Mouse (Mus musculus) right cerebral cortex, adult 18-20 months (tissue): Measurements from ENCODE around the gene C1galt1.

Experiments
- DNase-seq: peaks from one replicate; pipeline ENCODE4 v3.0.0; 2022; ENCODE audit warnings: mixed read lengths

Gene C1galt1

DNA sequence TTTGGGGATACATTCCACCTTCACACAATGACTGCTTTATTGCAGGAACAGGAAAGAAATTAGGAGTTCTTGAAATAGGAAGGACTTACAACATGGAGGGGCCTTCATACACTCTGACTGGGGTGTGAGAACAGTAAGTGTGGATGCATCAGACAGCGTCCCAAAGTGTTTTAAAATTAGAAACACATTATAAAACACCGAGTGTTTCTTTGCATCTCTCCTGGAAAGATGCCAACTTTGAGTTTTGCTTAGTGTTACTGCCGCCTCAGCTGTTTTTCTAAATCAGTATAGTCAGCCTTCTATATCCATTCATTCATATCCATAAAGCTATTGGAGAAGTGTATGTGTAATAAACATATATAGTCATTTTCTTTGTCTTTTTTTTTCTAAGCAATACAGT, 16.4 kb downstream of the C1galt1 start:
- DNase-seq = no peak

DNA sequence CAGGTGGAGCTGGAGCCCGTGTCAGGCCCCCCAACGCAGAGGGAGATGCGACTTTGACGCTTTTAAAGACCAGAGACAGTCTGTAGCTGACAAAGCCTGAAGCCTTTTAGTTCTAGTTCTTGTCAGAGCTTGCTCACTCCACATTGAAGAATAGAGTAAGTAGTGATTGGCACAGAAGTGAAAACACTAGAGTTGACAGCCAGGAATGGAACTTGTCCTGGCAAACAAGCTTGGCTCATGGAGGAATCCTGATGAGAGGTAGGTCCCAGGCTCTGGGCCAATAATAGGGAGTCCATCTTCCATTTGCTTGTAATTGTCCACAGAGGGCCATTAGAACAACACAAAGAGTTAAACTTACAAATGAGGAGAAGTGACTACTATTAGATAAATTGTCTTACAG, 18.7 kb downstream of the C1galt1 start:
- DNase-seq = no peak

DNA sequence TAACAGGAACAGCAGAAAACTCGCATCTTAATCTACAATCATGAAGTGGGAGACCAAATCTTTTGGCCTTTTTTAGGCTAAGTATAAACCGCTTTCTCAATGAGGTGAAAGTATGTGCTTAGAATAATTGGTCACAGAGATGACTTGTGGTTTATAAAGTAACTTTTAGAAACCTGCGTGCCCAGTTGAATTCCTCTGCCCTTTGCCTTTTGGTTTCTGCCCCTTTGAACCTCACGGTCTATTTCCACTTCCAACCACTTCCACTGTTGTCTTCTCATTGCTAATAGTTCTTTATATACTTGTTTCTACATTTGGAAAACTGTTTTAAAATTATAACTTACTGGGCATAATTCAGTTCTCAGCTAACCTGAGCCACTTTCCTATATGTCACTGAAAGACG, 32.2 kb downstream of the C1galt1 start:
- DNase-seq = no peak

DNA sequence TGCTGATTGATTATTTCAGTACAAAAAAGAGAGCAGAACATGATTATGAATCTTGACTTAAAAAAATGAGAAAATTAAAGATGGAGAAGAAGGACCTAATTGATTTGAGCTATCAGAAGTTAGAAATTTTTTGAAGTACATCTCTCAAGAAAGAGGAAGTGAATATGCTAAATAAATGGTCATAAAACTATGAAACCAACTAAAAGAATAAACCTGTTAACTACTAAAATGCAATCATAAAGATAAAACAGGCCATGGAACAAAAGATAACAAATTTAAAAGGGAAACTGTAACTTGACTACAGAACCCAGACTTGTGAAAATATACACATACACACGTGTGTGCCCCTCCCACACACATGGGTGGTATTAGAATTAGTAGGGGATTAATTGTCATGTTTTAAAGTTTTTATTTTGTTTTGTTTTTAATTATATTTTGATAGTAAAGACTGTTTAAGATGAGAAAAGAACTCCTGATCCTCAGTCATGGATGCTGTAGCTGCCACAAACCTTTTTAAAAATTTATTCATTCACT, 37.0 kb downstream of the C1galt1 start:
- DNase-seq = no peak

DNA sequence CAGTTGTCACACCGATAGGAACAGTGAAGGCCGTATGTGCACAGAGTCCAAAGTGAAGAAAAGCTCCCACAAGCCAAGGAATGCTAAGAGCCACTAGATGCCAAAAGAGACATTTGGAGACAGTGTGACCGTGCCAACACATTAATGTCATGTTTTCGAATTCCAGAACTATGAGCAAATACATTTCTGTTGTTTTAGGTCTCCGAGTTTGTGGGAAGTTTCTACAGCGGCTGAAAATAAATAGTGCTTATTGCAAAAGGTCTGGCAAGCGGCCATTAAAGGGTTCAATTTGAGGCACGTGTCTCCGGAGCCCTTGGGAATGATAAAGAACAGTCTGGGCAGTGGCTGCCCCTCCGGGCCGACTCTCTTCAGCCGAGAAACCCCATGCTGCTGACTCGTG, 37.9 kb downstream of the C1galt1 start:
- DNase-seq = no peak

DNA sequence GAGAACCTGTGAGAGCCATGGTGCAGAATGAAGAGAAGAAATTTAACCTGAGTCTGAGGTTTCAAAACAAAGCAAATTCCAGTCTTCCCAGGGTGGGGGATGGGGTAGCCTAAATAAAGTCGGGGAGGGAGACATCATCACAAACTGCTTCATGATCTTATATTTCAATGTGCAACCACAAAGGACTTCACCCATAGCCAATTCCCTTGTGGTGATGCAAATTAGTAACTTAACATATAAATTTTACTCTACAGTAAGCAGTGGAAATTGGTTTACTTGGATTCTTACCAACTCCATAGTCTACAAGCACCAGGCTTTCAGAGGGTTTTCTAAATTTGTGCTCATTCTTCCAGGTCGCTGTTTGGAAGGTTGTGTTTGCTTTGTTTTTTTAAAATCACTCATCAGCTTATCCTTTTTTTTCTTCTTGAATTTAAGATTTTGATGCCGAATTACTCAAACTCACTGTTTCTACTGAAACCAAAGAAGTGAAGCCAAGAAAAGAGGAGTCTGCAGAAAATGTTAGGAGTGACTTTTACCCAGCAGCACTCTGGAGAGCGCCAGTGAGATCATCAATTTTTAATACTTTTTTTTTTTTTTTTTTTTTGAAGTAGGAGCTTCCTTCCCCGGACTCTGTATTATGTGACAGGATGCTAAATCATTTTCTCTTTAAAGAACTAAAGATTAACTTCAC, 41.5 kb downstream of the C1galt1 start:
- no peak for DNase-seq

DNA sequence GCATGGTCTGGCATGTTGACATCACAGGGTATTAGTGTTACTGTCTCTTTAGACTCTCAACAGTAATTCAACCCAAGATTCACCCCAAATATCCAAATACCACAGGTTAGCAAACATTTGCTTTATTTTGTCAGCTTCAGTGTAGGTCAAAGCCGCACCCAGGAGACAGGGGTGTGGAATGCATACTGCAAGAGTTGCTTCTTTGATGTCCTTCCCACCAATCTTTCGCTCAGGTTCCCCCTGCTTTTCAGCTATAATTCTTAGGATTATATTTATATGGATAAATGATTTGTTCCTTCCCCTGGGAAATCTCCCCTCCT, 42.0 kb downstream of the C1galt1 start:
- DNase-seq = no peak

DNA sequence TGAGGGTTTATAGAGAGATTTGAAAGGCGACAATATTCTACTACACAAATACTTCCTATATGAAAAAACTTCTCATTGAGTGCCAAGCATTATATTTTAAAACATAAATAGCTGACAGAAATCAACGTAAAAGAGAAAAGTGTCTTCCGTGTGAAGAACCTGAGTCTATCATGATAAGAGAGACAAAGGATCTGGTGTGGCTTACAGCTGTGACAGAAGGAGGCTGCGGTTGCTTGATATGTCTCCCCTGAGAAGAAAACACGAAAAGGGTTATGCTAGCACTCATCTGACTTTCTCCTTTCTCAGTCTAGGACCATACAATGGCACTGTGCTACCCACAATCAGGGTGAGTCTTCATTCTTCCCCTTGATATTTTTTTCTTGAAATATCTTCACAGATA, 51.7 kb downstream of the C1galt1 start:
- DNase-seq = no peak

DNA sequence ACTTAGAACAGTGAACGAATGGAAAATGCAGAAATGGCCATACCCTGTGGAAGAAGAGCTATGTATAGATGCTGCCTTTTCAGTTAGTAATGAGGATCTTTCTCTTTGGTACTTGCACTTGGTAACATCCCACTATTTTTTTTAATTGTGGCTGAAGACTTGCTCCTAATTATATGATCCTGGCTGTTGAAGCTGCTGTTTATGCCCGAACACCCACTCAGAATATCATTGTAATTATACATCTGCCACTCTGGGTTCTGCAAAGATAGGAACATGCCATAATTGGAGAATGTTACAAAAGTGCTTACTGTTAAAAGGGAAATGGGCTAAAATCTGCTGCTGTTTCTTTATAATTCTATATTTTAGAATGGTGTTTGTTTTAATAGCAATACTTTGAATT, 67.4 kb downstream of the C1galt1 start:
- DNase-seq = no peak
